Mouse (Mus musculus) embryonic facial prominence, embryonic 11.5 days (tissue): ENCODE results near the gene Ttc33. TPM values are rescaled to one million over a fixed set of nuclear protein-coding genes. Genes with fewer than 3 reads are reported as not detected.
"Not testable (repeated sequence)": the region's sequence is repeated elsewhere in the genome, so short reads cannot be mapped to it uniquely, and the experiment has no call there.

Experiments
- ATAC-seq: fragments of 200-750 bp; cut with Nextera tagmentation; replicated peaks from 2 replicates; pipeline ENCODE4 v1.8.0; 2017; ENCODE audit warnings: low read depth; ENCODE audit not compliant: insufficient number of reproducible peaks, low FRiP score, low TSS enrichment
- DNase-seq: peaks from one replicate; pipeline ENCODE4 v3.0.0-alpha.2; 2015; ENCODE audit warnings: low spot score
- H3K27ac ChIP-seq: fragments of 300-500 bp; sonication (generic); replicated peaks from 2 replicates; pipeline ENCODE4 v1.5.1; 2014; ENCODE audit warnings: mild to moderate bottlenecking, low read depth, low read length, control low read depth
- H3K27me3 ChIP-seq: fragments of 300-500 bp; sonication (generic); 2 replicates; pipeline ENCODE4 v1.6.1; 2014; ENCODE audit warnings: mild to moderate bottlenecking, low read length, moderate library complexity, mixed read lengths; ENCODE audit not compliant: control insufficient read depth, insufficient read depth
- H3K36me3 ChIP-seq: fragments of 300-500 bp; sonication (generic); replicated peaks from 2 replicates; pipeline ENCODE4 v1.6.1; 2014; ENCODE audit warnings: low read depth, mild to moderate bottlenecking, low read length, moderate library complexity, mixed read lengths; ENCODE audit not compliant: control insufficient read depth, insufficient read depth
- H3K4me1 ChIP-seq: fragments of 300-500 bp; sonication (generic); 2 replicates; pipeline ENCODE4 v1.6.1; 2014; ENCODE audit warnings: low read length, mixed read lengths; ENCODE audit not compliant: control insufficient read depth, insufficient read depth
- H3K4me2 ChIP-seq: fragments of 300-500 bp; sonication (generic); 2 replicates; pipeline ENCODE4 v1.6.1; 2014; ENCODE audit warnings: low read depth, mild to moderate bottlenecking, control low read depth, low read length, moderate library complexity
- H3K4me3 ChIP-seq: fragments of 300-500 bp; sonication (generic); 2 replicates; pipeline ENCODE4 v1.5.1; 2014; ENCODE audit warnings: low read depth, low read length, control low read depth
- H3K9ac ChIP-seq: fragments of 300-500 bp; sonication (generic); replicated peaks from 2 replicates; pipeline ENCODE4 v1.6.1; 2014; ENCODE audit warnings: mild to moderate bottlenecking, control low read depth, low read length
- H3K9me3 ChIP-seq: fragments of 300-500 bp; sonication (generic); replicated peaks from 2 replicates; pipeline ENCODE4 v1.6.1; 2016; ENCODE audit warnings: mild to moderate bottlenecking, low read length, inconsistent platforms, mixed read lengths; ENCODE audit not compliant: control insufficient read depth
- WGBS: fragments of 180-500 bp; shearing (Covaris S2); extraction: QIAGEN DNeasy Blood & Tissue Kit; methylation state at CpG from one replicate; pipeline ENCODE4 v1.1.7; 2014; 5-methylcytosine and 5-hydroxymethylcytosine counted together
- polyA plus RNA-seq: library from polyadenylated mRNA; unstranded; fragments of >200 nt; fragmentation: Nextera tagmentation; extraction: Ambion mirVana; gene quantifications from 2 replicates; pipeline ENCODE4 v1.2.1, GENCODE M21; 2014

Gene Ttc33
- polyA plus RNA-seq, 1 experiment from 2014 or later, result 50.7 TPM

- no peak overlapping the region for H3K4me3 ChIP-seq
- no peak for DNase-seq
- no peak for ATAC-seq
- no peak overlapping the region for H3K27ac ChIP-seq
- 0 out of 2 replicates have a peak, but pooled peaks cover 2% of the 10 kb centered on the region for H3K36me3 ChIP-seq
- H3K27me3 ChIP-seq, result no peaks in the 10 kb centered on the region
- 95% methylated on average over 3 of the region's 3 CpGs for WGBS
- no peak overlapping the region for H3K4me2 ChIP-seq
- H3K9me3 ChIP-seq, result no peaks in the 10 kb centered on the region
- no peaks in the 10 kb centered on the region for H3K4me1 ChIP-seq
- H3K9ac ChIP-seq, result no peak overlapping the region
Measured at GRCm38 (mm10) chr15:5209116-5209515, 23.8 kb downstream of the Ttc33 start.

GRCm38 (mm10) chr15:5220491-5220890 lies 35.2 kb downstream of the Ttc33 start:
- DNase-seq (no peak), ATAC-seq (no peak)
- H3K9me3 ChIP-seq, result no peaks in the 10 kb centered on the region
- no peak overlapping the region for H3K4me3 ChIP-seq
- H3K4me1 ChIP-seq, result no peaks in the 10 kb centered on the region
- 92% methylated on average over 6 of the region's 6 CpGs for WGBS
- H3K4me2 ChIP-seq, result no peak overlapping the region
- no peaks in the 10 kb centered on the region for H3K36me3 ChIP-seq
- H3K27me3 ChIP-seq, result no peaks in the 10 kb centered on the region
- no peak overlapping the region for H3K27ac ChIP-seq
- no peak overlapping the region for H3K9ac ChIP-seq

- not testable (repeated sequence) for H3K4me3 ChIP-seq, H3K9ac ChIP-seq, H3K27ac ChIP-seq, DNase-seq, H3K4me1 ChIP-seq, H3K9me3 ChIP-seq, H3K27me3 ChIP-seq, H3K36me3 ChIP-seq, ATAC-seq, H3K4me2 ChIP-seq
- whole genome bisulfite sequencing, result 81% methylated on average over 10 of the region's 10 CpGs
Measured at GRCm38 (mm10) chr15:5230746-5231145, 45.4 kb downstream of the Ttc33 start.

- no peak for DNase-seq
- Histone ChIP-seq H3K36me3 (no peaks in the 10 kb centered on the region), H3K4me3 (no peak overlapping the region), H3K9ac (no peak overlapping the region), H3K27me3 (no peaks in the 10 kb centered on the region), H3K9me3 (no peaks in the 10 kb centered on the region), H3K27ac (no peak overlapping the region), H3K4me2 (no peak overlapping the region), H3K4me1 (no peaks in the 10 kb centered on the region)
- peak; percentile 59; the same call in 1 of the 2 replicates for ATAC-seq
- WGBS, result 82% methylated on average over 16 of the region's 16 CpGs
Measured at GRCm38 (mm10) chr15:5234659-5235058, 49.3 kb downstream of the Ttc33 start.

GRCm38 (mm10) chr15:5235527-5235926 lies 50.2 kb downstream of the Ttc33 start:
- no peak for ATAC-seq
- no peaks in the 10 kb centered on the region for H3K27me3 ChIP-seq
- peak; percentile 47 for DNase-seq
- H3K9me3 ChIP-seq, result no peaks in the 10 kb centered on the region
- H3K9ac ChIP-seq, result no peak overlapping the region
- no peaks in the 10 kb centered on the region for H3K36me3 ChIP-seq
- no peak overlapping the region for H3K4me3 ChIP-seq
- no peak overlapping the region for H3K27ac ChIP-seq
- WGBS, result 34% methylated on average over 8 of the region's 8 CpGs
- no peak overlapping the region for H3K4me2 ChIP-seq
- no peaks in the 10 kb centered on the region for H3K4me1 ChIP-seq

GRCm38 (mm10) chr15:5236538-5236937 lies 51.2 kb downstream of the Ttc33 start:
- Histone ChIP-seq H3K27ac (no peak overlapping the region), H3K36me3 (no peaks in the 10 kb centered on the region), H3K27me3 (no peaks in the 10 kb centered on the region), H3K4me3 (no peak overlapping the region), H3K4me2 (no peak overlapping the region), H3K4me1 (no peaks in the 10 kb centered on the region), H3K9me3 (no peaks in the 10 kb centered on the region), H3K9ac (no peak overlapping the region)
- WGBS, result 15% methylated on average over 6 of the region's 6 CpGs
- no peak for ATAC-seq
- peak; percentile 84 for DNase-seq

GRCm38 (mm10) chr15:5237012-5237660 lies 51.8 kb downstream of the Ttc33 start:
- H3K27ac ChIP-seq, result no peak overlapping the region
- H3K4me1 ChIP-seq, result no peaks in the 10 kb centered on the region; the same call in 1 of the 2 replicates
- no peak for ATAC-seq
- DNase-seq, result no peak
- no peak overlapping the region for H3K4me3 ChIP-seq
- no peak overlapping the region for H3K9ac ChIP-seq
- H3K27me3 ChIP-seq, result peaks cover 3% of the 10 kb centered on the region
- WGBS, result 71% methylated on average over 7 of the region's 7 CpGs
- no peaks in the 10 kb centered on the region for H3K36me3 ChIP-seq
- H3K9me3 ChIP-seq, result no peaks in the 10 kb centered on the region
- no peak overlapping the region for H3K4me2 ChIP-seq

GRCm38 (mm10) chr15:5238073-5238472 lies 52.7 kb downstream of the Ttc33 start:
- ATAC-seq, result no peak
- no peaks in the 10 kb centered on the region; the same call in 1 of the 2 replicates for H3K4me1 ChIP-seq
- H3K4me3 ChIP-seq, result no peak overlapping the region
- no peak for DNase-seq
- H3K36me3 ChIP-seq, result no peaks in the 10 kb centered on the region
- WGBS, result 80% methylated on average over 7 of the region's 7 CpGs
- no peak overlapping the region for H3K9ac ChIP-seq
- peaks cover 11% of the 10 kb centered on the region for H3K27me3 ChIP-seq
- no peak overlapping the region for H3K4me2 ChIP-seq
- no peak overlapping the region for H3K27ac ChIP-seq
- no peaks in the 10 kb centered on the region for H3K9me3 ChIP-seq
